Mouse (Mus musculus): Measurements from ENCODE around the gene Atg4d.

GRCm38 (mm10) chr9:21238733-21239464 is 26.2 kb upstream of the Atg4d start, which contains the start of gene Keap1:
- TF ChIP-seq CTCF (IDR thresholded peaks at IDR 0.05; ENCODE audit: insufficient read depth, low read length): no peak
- TF ChIP-seq POLR2A (IDR thresholded peaks at IDR 0.05; ENCODE audit: borderline replicate concordance, extremely low read depth, low read depth, low read length): peak; percentile 54; the same call in 1 of the 2 replicates
